Mouse (Mus musculus) stomach, embryonic 15.5 days (tissue): ENCODE measurements around the gene Plbd2. TPM values are rescaled to one million over a fixed set of nuclear protein-coding genes. Genes with fewer than 3 reads are reported as not detected.
"Not testable (repeated sequence)": the region's sequence is repeated elsewhere in the genome, so short reads cannot be mapped to it uniquely, and the experiment has no call there.

Experiments
- ATAC-seq: fragments of 200-750 bp; cut with Nextera tagmentation; 2 replicates; pipeline ENCODE4 v1.8.0; 2017; ENCODE audit warnings: low read depth, moderate number of reproducible peaks, moderate TSS enrichment; ENCODE audit not compliant: insufficient read depth, low FRiP score
- H3K27ac ChIP-seq: fragments of 300-500 bp; sonication (generic); 2 replicates; pipeline ENCODE4 v1.5.1; 2015; ENCODE audit warnings: mild to moderate bottlenecking, inconsistent platforms
- H3K27me3 ChIP-seq: fragments of 300-500 bp; sonication (generic); replicated peaks from 2 replicates; pipeline ENCODE4 v1.6.1; 2015; ENCODE audit warnings: inconsistent platforms
- H3K36me3 ChIP-seq: fragments of 300-500 bp; sonication (generic); 2 replicates; pipeline ENCODE4 v1.6.1; 2015; ENCODE audit warnings: inconsistent platforms
- H3K4me1 ChIP-seq: fragments of 300-500 bp; sonication (generic); 2 replicates; pipeline ENCODE4 v1.6.1; 2015; ENCODE audit warnings: inconsistent platforms
- H3K4me2 ChIP-seq: fragments of 300-500 bp; sonication (generic); 2 replicates; pipeline ENCODE4 v1.6.1; 2015; ENCODE audit warnings: mild to moderate bottlenecking, inconsistent platforms
- H3K4me3 ChIP-seq: fragments of 300-500 bp; sonication (generic); replicated peaks from 2 replicates; pipeline ENCODE4 v1.5.1; 2015; ENCODE audit warnings: inconsistent platforms
- H3K9ac ChIP-seq: fragments of 300-500 bp; sonication (generic); 2 replicates; pipeline ENCODE4 v1.6.1; 2015; ENCODE audit warnings: inconsistent platforms
- H3K9me3 ChIP-seq: fragments of 300-500 bp; sonication (generic); 2 replicates; pipeline ENCODE4 v1.6.1; 2016; ENCODE audit warnings: inconsistent platforms
- WGBS: fragments of 180-500 bp; shearing (Covaris S2); methylation state at CpG from one replicate; pipeline ENCODE4 v1.1.7; 2015; 5-methylcytosine and 5-hydroxymethylcytosine counted together
- polyA plus RNA-seq: library from polyadenylated mRNA; unstranded; fragments of >200 nt; fragmentation: Nextera tagmentation; extraction: Ambion mirVana; gene quantifications from 2 replicates; pipeline ENCODE4 v1.2.1, GENCODE M21; 2015

Plbd2 gene
- polyA plus RNA-seq, 1 experiment from 2014 or later = 51.5 TPM

DNA sequence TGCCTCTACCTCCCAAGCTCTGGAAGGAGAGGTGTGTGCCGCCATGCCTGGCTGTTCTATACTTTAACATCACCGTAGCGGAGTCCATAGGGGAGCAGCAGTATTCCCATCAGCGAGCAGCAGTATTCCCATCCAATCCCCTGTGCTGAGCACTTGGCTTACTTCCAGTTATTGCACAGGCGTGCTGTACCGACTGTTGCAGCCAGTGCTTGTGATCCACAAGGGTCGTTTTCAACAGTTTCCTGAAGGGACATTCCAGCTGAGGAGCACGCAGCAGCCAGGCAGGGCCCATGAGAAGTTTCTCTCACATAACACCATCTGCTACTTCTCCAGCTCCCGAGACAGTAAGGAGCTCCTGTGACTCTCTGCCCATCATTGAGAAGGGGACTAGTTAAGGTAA, 3.1 kb upstream of the Plbd2 start:
- H3K9ac ChIP-seq = no peak overlapping the region
- no peak for ATAC-seq
- H3K4me2 ChIP-seq = no peak overlapping the region
- H3K9me3 ChIP-seq = no peaks in the 10 kb centered on the region
- peaks cover 26% of the 10 kb centered on the region for H3K4me1 ChIP-seq
- no peak overlapping the region for H3K4me3 ChIP-seq
- no peaks in the 10 kb centered on the region for H3K27me3 ChIP-seq
- 49% methylated on average over 9 of the region's 9 CpGs for WGBS
- H3K36me3 ChIP-seq = no peaks in the 10 kb centered on the region
- no peak overlapping the region for H3K27ac ChIP-seq

GRCm38 (mm10) chr5:120505781-120506180, 2.4 kb upstream of the Plbd2 start:
- Histone ChIP-seq H3K4me1 (peaks cover 26% of the 10 kb centered on the region), H3K4me3 (no peak overlapping the region), H3K36me3 (no peaks in the 10 kb centered on the region), H3K9me3 (no peaks in the 10 kb centered on the region), H3K27ac (no peak overlapping the region), H3K27me3 (no peaks in the 10 kb centered on the region), H3K4me2 (peak overlapping the region; percentile 35; the same call in 1 of the 2 replicates), H3K9ac (no peak overlapping the region)
- 60% methylated on average over 9 of the region's 9 CpGs for WGBS
- ATAC-seq = no peak

- no peaks in the 10 kb centered on the region for H3K36me3 ChIP-seq
- H3K27ac ChIP-seq = no peak overlapping the region
- 0 out of 2 replicates have a peak, but pooled peaks have one; percentile 44 for ATAC-seq
- peak overlapping the region; percentile 35 for H3K4me2 ChIP-seq
- H3K4me3 ChIP-seq = no peak overlapping the region
- no peak overlapping the region for H3K9ac ChIP-seq
- peaks cover 22% of the 10 kb centered on the region for H3K4me1 ChIP-seq
- H3K27me3 ChIP-seq = no peaks in the 10 kb centered on the region
- WGBS = 22% methylated on average over 16 of the region's 16 CpGs
- H3K9me3 ChIP-seq = no peaks in the 10 kb centered on the region
Observed at GRCm38 (mm10) chr5:120505368-120505767, 1.9 kb upstream of the Plbd2 start.

DNA sequence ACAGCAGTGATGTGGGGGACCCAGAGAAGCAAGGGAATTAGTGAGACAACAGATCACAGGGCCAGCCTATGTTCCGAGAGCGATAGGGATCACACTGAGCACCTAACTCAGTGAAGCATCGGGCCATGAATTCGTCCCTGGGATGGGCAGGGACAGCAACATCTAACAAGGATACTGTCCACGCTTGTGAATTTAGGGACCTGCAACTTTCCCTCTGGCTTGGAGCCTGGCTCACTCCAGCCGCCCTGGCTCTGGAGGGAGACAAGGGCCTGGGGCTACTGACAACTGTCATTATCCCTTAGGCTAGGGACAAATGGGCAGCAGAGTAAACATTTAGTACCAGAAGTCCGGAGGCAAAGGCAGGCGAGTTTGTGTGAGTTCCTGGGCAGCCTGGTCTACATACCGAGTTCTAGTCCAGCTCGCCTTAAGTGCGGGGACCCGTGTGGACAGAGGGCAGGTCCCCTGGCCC, 716 bp downstream of the Plbd2 start:
- peaks cover 21% of the 10 kb centered on the region for H3K4me1 ChIP-seq
- no peaks in the 10 kb centered on the region for H3K36me3 ChIP-seq
- no peak for ATAC-seq
- peak overlapping the region; percentile 87 for H3K4me2 ChIP-seq
- H3K27me3 ChIP-seq = no peaks in the 10 kb centered on the region
- H3K4me3 ChIP-seq = peak overlapping the region; percentile 75
- WGBS = 9% methylated on average over 12 of the region's 12 CpGs
- H3K27ac ChIP-seq = no peak overlapping the region
- peak overlapping the region; percentile 81 for H3K9ac ChIP-seq
- no peaks in the 10 kb centered on the region for H3K9me3 ChIP-seq

- Histone ChIP-seq H3K9me3 (no peaks in the 10 kb centered on the region), H3K4me1 (peaks cover 21% of the 10 kb centered on the region), H3K27ac (no peak overlapping the region), H3K27me3 (no peaks in the 10 kb centered on the region), H3K4me3 (peak overlapping the region; percentile 75), H3K4me2 (peak overlapping the region; percentile 87), H3K36me3 (no peaks in the 10 kb centered on the region), H3K9ac (no peak overlapping the region)
- WGBS = 66% methylated on average over 9 of the region's 9 CpGs
- ATAC-seq = no peak
Observed at GRCm38 (mm10) chr5:120502147-120502621, 1.2 kb downstream of the Plbd2 start.

DNA sequence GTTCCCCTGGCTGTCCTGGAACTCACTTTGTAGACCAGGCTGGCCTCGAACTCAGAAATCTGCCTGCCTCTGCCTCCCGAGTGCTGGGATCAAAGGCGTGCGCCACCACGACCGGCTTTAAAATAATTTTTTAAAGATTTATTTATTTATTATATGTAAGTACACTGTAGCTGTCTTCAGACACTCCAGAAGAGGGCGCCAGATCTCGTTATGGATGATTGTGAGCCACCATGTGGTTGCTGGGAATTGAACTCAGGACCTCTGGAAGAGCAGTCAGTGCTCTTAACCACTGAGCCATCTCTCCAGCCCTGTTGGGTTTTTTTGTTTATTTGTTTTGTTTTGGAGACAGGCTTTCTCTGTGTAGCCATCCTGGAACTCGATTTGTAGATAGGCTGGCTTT, 2.8 kb downstream of the Plbd2 start:
- H3K4me3 ChIP-seq, ATAC-seq, H3K27me3 ChIP-seq, H3K36me3 ChIP-seq, H3K9ac ChIP-seq, H3K27ac ChIP-seq, H3K4me2 ChIP-seq, H3K9me3 ChIP-seq: not testable (repeated sequence)
- 82% methylated on average over 9 of the region's 9 CpGs for WGBS
- peaks cover 17% of the 10 kb centered on the region for H3K4me1 ChIP-seq

- 82% methylated on average over 4 of the region's 4 CpGs for WGBS
- Histone ChIP-seq H3K9me3 (no peaks in the 10 kb centered on the region), H3K4me2 (no peak overlapping the region)
Observed at GRCm38 (mm10) chr5:120499202-120499601, 4.2 kb downstream of the Plbd2 start.

DNA sequence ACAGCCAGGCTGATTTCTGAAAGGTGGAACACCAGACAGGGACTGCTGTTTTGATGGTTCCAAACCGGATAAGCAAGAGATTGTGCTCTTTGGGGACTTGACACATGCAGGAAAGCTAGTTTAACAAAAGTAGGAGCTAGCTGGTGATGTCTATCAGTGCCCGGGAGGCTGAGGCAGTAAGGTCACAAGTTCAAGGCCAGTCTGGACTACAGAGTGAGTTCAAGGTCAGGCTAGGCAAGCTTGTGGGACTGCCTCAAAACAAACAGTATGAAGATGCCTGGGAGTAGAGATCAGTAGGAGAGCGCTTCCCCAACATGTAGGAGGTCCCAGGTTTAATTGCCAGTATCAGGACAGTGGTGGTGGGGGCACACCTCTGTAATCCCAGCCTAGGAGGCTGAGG, 6.4 kb downstream of the Plbd2 start:
- Histone ChIP-seq H3K27ac (no peak overlapping the region), H3K9me3 (no peaks in the 10 kb centered on the region), H3K36me3 (peaks cover 10% of the 10 kb centered on the region; the same call in 1 of the 2 replicates), H3K9ac (no peak overlapping the region), H3K27me3 (no peaks in the 10 kb centered on the region), H3K4me1 (peaks cover 6% of the 10 kb centered on the region), H3K4me3 (no peak overlapping the region), H3K4me2 (no peak overlapping the region)
- no peak for ATAC-seq
- 83% methylated on average over 3 of the region's 3 CpGs for WGBS

More at GRCm38 (mm10) chr5:120499202-120499601, 4.2 kb downstream of the Plbd2 start:
- no peak overlapping the region for H3K9ac ChIP-seq
- no peak overlapping the region for H3K27ac ChIP-seq
- peaks cover 13% of the 10 kb centered on the region for H3K4me1 ChIP-seq
- no peaks in the 10 kb centered on the region for H3K36me3 ChIP-seq
- ATAC-seq = no peak
- no peaks in the 10 kb centered on the region for H3K27me3 ChIP-seq
- no peak overlapping the region for H3K4me3 ChIP-seq

GRCm38 (mm10) chr5:120495703-120496226, 7.7 kb downstream of the Plbd2 start:
- no peaks in the 10 kb centered on the region for H3K4me1 ChIP-seq
- 85% methylated on average over 13 of the region's 13 CpGs for WGBS
- no peak for ATAC-seq
- H3K27me3 ChIP-seq = no peaks in the 10 kb centered on the region
- no peak overlapping the region for H3K9ac ChIP-seq
- H3K27ac ChIP-seq = no peak overlapping the region
- H3K36me3 ChIP-seq = peaks cover 10% of the 10 kb centered on the region; the same call in 1 of the 2 replicates
- H3K4me2 ChIP-seq = no peak overlapping the region
- no peaks in the 10 kb centered on the region for H3K9me3 ChIP-seq
- no peak overlapping the region for H3K4me3 ChIP-seq

DNA sequence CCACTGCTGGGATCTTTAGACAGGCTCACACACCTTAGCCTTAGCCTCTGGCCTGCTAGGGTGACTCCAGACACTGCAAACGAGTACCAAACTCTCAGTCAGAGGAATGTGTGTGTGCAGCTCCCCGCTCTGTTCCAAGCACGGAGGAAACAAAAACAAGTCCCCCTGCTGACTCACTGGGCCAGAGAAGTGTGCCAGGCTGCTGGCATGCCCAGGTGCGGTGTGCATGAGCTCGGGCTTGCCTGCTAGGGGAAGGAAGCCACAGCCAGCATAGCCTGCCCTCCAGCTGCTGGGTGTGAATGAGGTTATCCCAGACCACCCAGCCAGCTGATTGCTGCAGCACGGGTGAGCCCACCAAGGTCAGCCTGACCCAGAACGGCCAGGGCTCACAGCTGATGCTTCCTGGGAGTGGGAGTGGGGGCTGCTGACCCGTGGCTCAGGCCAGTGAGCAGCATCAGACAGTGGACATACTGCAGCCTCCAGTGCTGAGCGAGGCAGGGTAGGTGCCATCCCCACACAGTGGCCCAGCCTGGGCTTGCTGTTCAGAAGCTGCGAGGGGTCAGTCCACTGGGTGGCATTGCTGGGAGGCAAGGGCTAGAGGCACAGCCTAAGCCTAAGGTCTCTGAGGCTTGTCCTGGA, 8.2 kb downstream of the Plbd2 start:
- no peak overlapping the region for H3K9ac ChIP-seq
- H3K9me3 ChIP-seq = no peaks in the 10 kb centered on the region
- ATAC-seq = no peak
- no peak overlapping the region for H3K27ac ChIP-seq
- H3K36me3 ChIP-seq = peaks cover 10% of the 10 kb centered on the region; the same call in 1 of the 2 replicates
- 79% methylated on average over 10 of the region's 10 CpGs for WGBS
- no peak overlapping the region for H3K4me3 ChIP-seq
- H3K4me2 ChIP-seq = no peak overlapping the region
- H3K4me1 ChIP-seq = no peaks in the 10 kb centered on the region
- H3K27me3 ChIP-seq = no peaks in the 10 kb centered on the region

DNA sequence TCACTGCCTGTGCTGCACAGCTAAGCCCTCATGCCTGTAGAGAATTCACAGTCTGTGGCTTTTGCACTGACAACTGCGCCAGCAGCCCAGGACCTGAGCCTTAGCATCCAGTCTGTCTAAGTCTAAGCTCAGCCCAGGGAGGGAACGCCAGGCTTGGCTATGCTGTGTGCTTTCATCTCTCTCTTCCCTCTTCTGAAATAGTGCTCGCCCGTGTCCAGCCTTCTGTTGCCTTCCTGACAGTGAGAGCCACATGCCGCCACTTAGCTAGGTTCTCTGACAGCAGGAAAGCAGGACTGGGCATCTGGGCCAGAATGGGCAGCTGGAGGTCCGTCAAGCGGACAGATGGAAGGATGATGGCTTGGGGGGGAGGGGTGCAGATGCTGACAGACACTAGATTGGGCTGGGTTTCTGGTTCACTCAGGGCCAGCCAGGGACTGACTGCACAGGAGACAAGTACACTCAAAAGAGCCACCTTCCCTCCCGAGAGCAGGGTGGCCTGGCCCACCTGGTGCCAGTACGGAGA, 9.5 kb downstream of the Plbd2 start:
- 89% methylated on average over 9 of the region's 9 CpGs for WGBS
- no peak overlapping the region for H3K9ac ChIP-seq
- no peaks in the 10 kb centered on the region for H3K9me3 ChIP-seq
- H3K4me2 ChIP-seq = no peak overlapping the region
- H3K4me1 ChIP-seq = no peaks in the 10 kb centered on the region
- no peak overlapping the region for H3K27ac ChIP-seq
- H3K27me3 ChIP-seq = no peaks in the 10 kb centered on the region
- H3K4me3 ChIP-seq = no peak overlapping the region
- H3K36me3 ChIP-seq = peaks cover 10% of the 10 kb centered on the region; the same call in 1 of the 2 replicates
- no peak for ATAC-seq

DNA sequence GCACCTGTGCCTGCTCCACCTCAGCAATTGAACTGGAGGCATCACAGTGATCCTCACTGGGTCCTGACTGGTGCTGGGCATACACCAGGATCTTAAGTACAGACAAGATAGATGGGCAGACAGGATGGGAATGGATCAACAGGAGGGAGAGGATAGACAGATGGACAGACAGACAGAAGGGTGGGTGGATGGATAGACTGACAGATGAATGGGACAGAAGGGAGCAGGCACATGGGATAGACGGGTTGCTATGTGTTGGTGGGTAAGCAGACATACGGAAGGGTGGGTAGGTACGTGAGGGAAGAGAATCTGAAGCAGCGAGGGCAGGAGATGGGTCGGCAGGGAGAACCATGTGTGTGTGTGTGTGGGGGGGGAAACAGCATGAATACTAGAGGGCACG, 10.0 kb downstream of the Plbd2 start:
- Histone ChIP-seq H3K9me3 (no peaks in the 10 kb centered on the region), H3K36me3 (peaks cover 10% of the 10 kb centered on the region; the same call in 1 of the 2 replicates)
- 87% methylated on average over 6 of the region's 6 CpGs for WGBS

More for the DNA sequence above, 10.0 kb downstream of the Plbd2 start:
- H3K27me3 ChIP-seq = no peaks in the 10 kb centered on the region
- H3K4me3 ChIP-seq = no peak overlapping the region
- no peak overlapping the region for H3K9ac ChIP-seq
- H3K4me2 ChIP-seq = no peak overlapping the region
- ATAC-seq = no peak
- no peak overlapping the region for H3K27ac ChIP-seq
- no peaks in the 10 kb centered on the region for H3K4me1 ChIP-seq
